Mouse (Mus musculus): ENCODE measurements around the gene Pakap. TPM values are rescaled to one million over a fixed set of nuclear protein-coding genes. Genes with fewer than 3 reads are reported as not detected.
A peak's percentile ranks its signal among the peaks of the same experiment; 100 is the strongest.

Gene Pakap
- polyA plus RNA-seq, 1 experiment, result not detected

- Histone ChIP-seq H3K4me1 (ENCODE audit: control insufficient read depth, insufficient read depth, low read length) (no peaks in the 10 kb centered on the region), H3K4me3 (ENCODE audit: insufficient read depth, low read depth, low read length) (no peak overlapping the region), H3K27ac (ENCODE audit: insufficient read depth, low read depth, low read length) (no peak overlapping the region)
- WGBS, result 93% methylated on average over 1 of the region's 1 CpGs
- TF ChIP-seq POLR2A (IDR thresholded peaks at IDR 0.05; ENCODE audit: insufficient read depth, low read depth, low read length) (no peak), CTCF (IDR thresholded peaks at IDR 0.05; ENCODE audit: insufficient read depth, low read depth, low read length) (no peak)
These were observed 57.8 kb downstream of the Pakap start for GRCm38 (mm10) chr4:57625756-57626155.

DNA sequence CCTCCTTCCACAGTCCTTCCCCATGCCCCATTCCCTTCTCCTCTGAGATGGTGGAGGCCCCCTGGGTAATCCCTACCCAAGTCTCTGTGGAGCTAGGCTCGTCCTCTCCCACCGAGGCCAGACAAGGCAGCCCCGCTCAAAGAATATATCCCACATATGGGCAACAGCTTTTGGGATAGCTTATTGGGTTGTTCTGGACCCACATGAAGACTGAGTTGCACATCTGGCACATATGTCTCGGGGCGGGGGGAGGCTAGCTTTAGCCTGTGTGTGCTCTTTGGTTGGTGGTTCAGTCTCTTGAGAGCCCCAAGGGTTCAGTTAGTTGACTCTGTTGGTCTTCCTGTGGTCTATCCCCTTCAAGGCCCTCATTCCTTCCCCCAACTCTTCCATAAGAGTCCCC lies 58.9 kb downstream of the Pakap start:
- Histone ChIP-seq H3K4me3 (ENCODE audit: insufficient read depth, low read depth, low read length) (no peak overlapping the region), H3K4me1 (ENCODE audit: control insufficient read depth, insufficient read depth, low read length) (no peaks in the 10 kb centered on the region), H3K27ac (ENCODE audit: insufficient read depth, low read depth, low read length) (no peak overlapping the region)
- TF ChIP-seq CTCF (IDR thresholded peaks at IDR 0.05; ENCODE audit: insufficient read depth, low read depth, low read length) (no peak), POLR2A (IDR thresholded peaks at IDR 0.05; ENCODE audit: insufficient read depth, low read depth, low read length) (no peak)
- 88% methylated on average over 5 of the region's 5 CpGs for WGBS

- H3K4me3 ChIP-seq (ENCODE audit: insufficient read depth, low read depth, low read length), result no peak overlapping the region
- TF ChIP-seq POLR2A (IDR thresholded peaks at IDR 0.05; ENCODE audit: insufficient read depth, low read depth, low read length) (no peak), CTCF (IDR thresholded peaks at IDR 0.05; ENCODE audit: insufficient read depth, low read depth, low read length) (no peak)
- WGBS, result 57% methylated on average over 5 of the region's 5 CpGs
- peaks cover 7% of the 10 kb centered on the region; the same call in 1 of the 2 replicates for H3K4me1 ChIP-seq (ENCODE audit: control insufficient read depth, insufficient read depth, low read length)
- H3K27ac ChIP-seq (ENCODE audit: insufficient read depth, low read depth, low read length), result peak overlapping the region; percentile 64
These were observed 64.4 kb downstream of the Pakap start for GRCm38 (mm10) chr4:57632386-57632785.

DNA sequence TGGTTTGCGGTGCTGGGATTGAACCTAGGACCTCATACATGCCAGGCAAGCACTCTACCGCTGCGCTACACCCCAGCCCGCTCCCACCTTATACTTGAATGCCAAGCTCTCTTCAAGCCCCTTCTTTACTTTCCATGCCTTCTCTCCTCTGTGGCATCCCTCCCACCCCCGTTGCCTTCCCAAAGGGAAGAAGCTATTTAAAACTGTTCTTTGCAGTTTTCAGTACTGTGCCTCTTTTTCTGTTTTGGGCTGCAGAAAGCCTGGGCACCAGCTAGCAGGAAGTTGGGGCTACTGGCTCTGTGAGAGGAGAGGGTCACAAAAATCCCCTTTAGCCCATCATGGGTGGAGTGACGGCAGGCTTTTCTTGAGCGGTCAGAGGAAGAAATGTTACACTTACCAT lies 65.1 kb downstream of the Pakap start:
- peaks cover 7% of the 10 kb centered on the region; the same call in 1 of the 2 replicates for H3K4me1 ChIP-seq (ENCODE audit: control insufficient read depth, insufficient read depth, low read length)
- TF ChIP-seq POLR2A (IDR thresholded peaks at IDR 0.05; ENCODE audit: insufficient read depth, low read depth, low read length) (no peak), CTCF (IDR thresholded peaks at IDR 0.05; ENCODE audit: insufficient read depth, low read depth, low read length) (no peak)
- peak overlapping the region; percentile 64; the same call in 1 of the 2 replicates for H3K27ac ChIP-seq (ENCODE audit: insufficient read depth, low read depth, low read length)
- 63% methylated on average over 7 of the region's 7 CpGs for WGBS
- H3K4me3 ChIP-seq (ENCODE audit: insufficient read depth, low read depth, low read length), result no peak overlapping the region

- TF ChIP-seq CTCF (IDR thresholded peaks at IDR 0.05; ENCODE audit: insufficient read depth, low read depth, low read length), result no peak
- no peak for TF ChIP-seq POLR2A (IDR thresholded peaks at IDR 0.05; ENCODE audit: insufficient read depth, low read depth, low read length)
- Histone ChIP-seq H3K27ac (ENCODE audit: insufficient read depth, low read depth, low read length) (no peak overlapping the region), H3K4me1 (ENCODE audit: control insufficient read depth, insufficient read depth, low read length) (peaks cover 16% of the 10 kb centered on the region; the same call in 1 of the 2 replicates), H3K4me3 (ENCODE audit: insufficient read depth, low read depth, low read length) (no peak overlapping the region)
- 47% methylated on average over 1 of the region's 1 CpGs for WGBS
These were observed 67.0 kb downstream of the Pakap start for GRCm38 (mm10) chr4:57634956-57635355.

DNA sequence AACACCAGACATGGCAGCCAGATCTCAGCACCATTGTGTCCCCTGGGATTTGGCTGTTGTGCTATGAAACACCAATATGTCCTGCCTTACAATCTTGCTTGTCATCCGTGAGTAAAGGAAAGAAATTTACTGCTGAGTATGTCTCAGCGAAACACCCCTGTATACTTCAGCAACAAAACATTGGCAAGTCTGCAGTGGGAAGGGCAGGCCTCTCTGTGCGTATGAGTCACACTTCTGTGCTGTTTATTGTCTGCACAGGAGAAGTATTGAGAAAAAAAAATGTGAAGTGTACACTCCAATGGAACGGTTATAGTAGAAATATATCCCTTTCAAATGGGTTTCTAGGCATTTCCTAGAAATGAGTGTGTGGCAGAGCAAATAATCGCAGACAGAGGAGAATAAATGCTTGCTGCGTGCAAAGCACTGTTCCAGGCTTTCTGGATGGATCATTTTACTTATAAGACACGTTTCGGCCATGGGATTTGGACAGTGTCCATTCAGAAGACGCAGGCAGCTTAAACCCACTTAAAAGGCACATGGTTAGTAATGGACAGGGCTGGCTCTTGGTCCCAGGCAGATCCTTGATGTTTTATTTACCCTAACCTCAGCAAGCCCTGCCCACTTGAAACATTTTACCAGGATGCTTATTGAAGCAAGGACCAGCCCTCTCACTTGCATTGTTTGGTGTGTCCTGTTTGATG lies 69.0 kb downstream of the Pakap start:
- TF ChIP-seq POLR2A (IDR thresholded peaks at IDR 0.05; ENCODE audit: insufficient read depth, low read depth, low read length), result no peak
- no peak for TF ChIP-seq CTCF (IDR thresholded peaks at IDR 0.05; ENCODE audit: insufficient read depth, low read depth, low read length)
- H3K4me3 ChIP-seq (ENCODE audit: insufficient read depth, low read depth, low read length), result no peak overlapping the region
- peaks cover 16% of the 10 kb centered on the region; the same call in 1 of the 2 replicates for H3K4me1 ChIP-seq (ENCODE audit: control insufficient read depth, insufficient read depth, low read length)
- WGBS, result 34% methylated on average over 9 of the region's 9 CpGs
- H3K27ac ChIP-seq (ENCODE audit: insufficient read depth, low read depth, low read length), result peak overlapping the region; percentile 70

GRCm38 (mm10) chr4:57637636-57638386 lies 69.8 kb downstream of the Pakap start:
- peak overlapping the region; percentile 70 for H3K27ac ChIP-seq (ENCODE audit: insufficient read depth, low read depth, low read length)
- 5% methylated on average over 24 of the region's 24 CpGs for WGBS
- no peak for TF ChIP-seq POLR2A (IDR thresholded peaks at IDR 0.05; ENCODE audit: insufficient read depth, low read depth, low read length)
- peak overlapping the region; percentile 46 for H3K4me3 ChIP-seq (ENCODE audit: insufficient read depth, low read depth, low read length)
- H3K4me1 ChIP-seq (ENCODE audit: control insufficient read depth, insufficient read depth, low read length), result peaks cover 13% of the 10 kb centered on the region; the same call in 1 of the 2 replicates

- WGBS, result 62% methylated on average over 9 of the region's 9 CpGs
- peak overlapping the region; percentile 41 for H3K27ac ChIP-seq (ENCODE audit: insufficient read depth, low read depth, low read length)
These were observed 71.0 kb downstream of the Pakap start for GRCm38 (mm10) chr4:57638941-57639340.

GRCm38 (mm10) chr4:57640222-57640621 lies 72.2 kb downstream of the Pakap start:
- WGBS, result 28% methylated on average over 7 of the region's 7 CpGs
- H3K27ac ChIP-seq (ENCODE audit: insufficient read depth, low read depth, low read length), result no peak overlapping the region
- H3K4me3 ChIP-seq (ENCODE audit: insufficient read depth, low read depth, low read length), result no peak overlapping the region; the same call in 1 of the 2 replicates
- peaks cover 9% of the 10 kb centered on the region; the same call in 1 of the 2 replicates for H3K4me1 ChIP-seq (ENCODE audit: control insufficient read depth, insufficient read depth, low read length)
- TF ChIP-seq POLR2A (IDR thresholded peaks at IDR 0.05; ENCODE audit: insufficient read depth, low read depth, low read length) (no peak), CTCF (IDR thresholded peaks at IDR 0.05; ENCODE audit: insufficient read depth, low read depth, low read length) (no peak)

More at GRCm38 (mm10) chr4:57638941-57639340, 71.0 kb downstream of the Pakap start:
- H3K4me1 ChIP-seq (ENCODE audit: control insufficient read depth, insufficient read depth, low read length), result peaks cover 9% of the 10 kb centered on the region; the same call in 1 of the 2 replicates
- TF ChIP-seq CTCF (IDR thresholded peaks at IDR 0.05; ENCODE audit: insufficient read depth, low read depth, low read length) (no peak), POLR2A (IDR thresholded peaks at IDR 0.05; ENCODE audit: insufficient read depth, low read depth, low read length) (no peak)
- peak overlapping the region; percentile 30 for H3K4me3 ChIP-seq (ENCODE audit: insufficient read depth, low read depth, low read length)
